In the genomic region with DNA sequence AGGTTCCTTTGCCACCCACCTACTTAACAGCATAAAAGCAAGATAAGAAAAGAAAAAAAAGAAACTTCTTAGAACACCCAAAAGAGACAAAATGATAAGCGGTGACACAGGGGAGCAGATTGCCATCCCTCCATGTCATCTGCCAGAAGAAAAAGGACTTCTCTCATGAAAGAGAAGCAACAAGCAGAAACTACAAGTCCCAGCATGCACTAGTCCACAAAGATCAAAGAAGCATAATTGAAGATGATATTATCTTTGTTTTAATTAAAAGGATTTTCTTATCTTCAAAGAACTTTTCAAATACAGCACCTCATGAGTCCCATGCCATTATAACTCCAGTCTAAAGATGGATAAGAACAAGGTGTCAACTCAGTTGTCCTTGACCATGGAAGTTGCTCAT, we compare ENCODE assay signal across 13 mouse cellular contexts.
"Had no signal": no experiment of that assay in that cellular context is flagged by ENCODE, and none has a peak within 500 bp of the region (broad histone marks: within the 10 kb centered on the region; RNA-seq: fewer than 3 reads in every experiment).

No protein-coding gene starts in this region.

- H3K9me3 ChIP-seq: midbrain, embryonic 13.5 days; midbrain, embryonic 15.5 days; neural tube, embryonic 12.5 days; stomach, embryonic 15.5 days had no signal

- H3K36me3 ChIP-seq: midbrain, embryonic 13.5 days; midbrain, embryonic 15.5 days; neural tube, embryonic 12.5 days; stomach, embryonic 15.5 days had no signal

- ATAC-seq: midbrain, embryonic 13.5 days; midbrain, embryonic 15.5 days had no signal

- H3K4me3 ChIP-seq: midbrain, embryonic 13.5 days; midbrain, embryonic 15.5 days; neural tube, embryonic 12.5 days; stomach, embryonic 15.5 days had no signal

- H3K4me2 ChIP-seq: lung, embryonic 14.5 days; midbrain, embryonic 11.5 days; midbrain, embryonic 13.5 days; midbrain, embryonic 15.5 days; neural tube, embryonic 12.5 days; stomach, embryonic 15.5 days had no signal

- H3K9ac ChIP-seq: lung, embryonic 14.5 days; midbrain, embryonic 13.5 days; midbrain, embryonic 15.5 days; neural tube, embryonic 12.5 days; stomach, embryonic 15.5 days had no signal

- H3K27me3 ChIP-seq: midbrain, embryonic 13.5 days; midbrain, embryonic 15.5 days; neural tube, embryonic 12.5 days; stomach, embryonic 15.5 days had no signal

- H3K27ac ChIP-seq: midbrain, embryonic 13.5 days; midbrain, embryonic 15.5 days; neural tube, embryonic 12.5 days; stomach, embryonic 15.5 days; stomach, postnatal 0 days had no signal

- H3K4me1 ChIP-seq: midbrain, embryonic 13.5 days; midbrain, embryonic 15.5 days; neural tube, embryonic 12.5 days; stomach, embryonic 15.5 days had no signal

- DNase-seq: lung, adult 18-20 months; lung, embryonic 14.5 days; lung, postnatal 10 days; lung, postnatal 4 days; right cerebral cortex, postnatal 14 days; thymus, adult 2 months; thymus, postnatal 36 days had no signal
